Mouse (Mus musculus): Measurements from ENCODE around the gene Klhl33. TPM values are rescaled to one million over a fixed set of nuclear protein-coding genes. Genes with fewer than 3 reads are reported as not detected.
A peak's percentile ranks its signal among the peaks of the same experiment; 100 is the strongest.
"Not testable (repeated sequence)": the region's sequence is repeated elsewhere in the genome, so short reads cannot be mapped to it uniquely, and the experiment has no call there.

The Klhl33 gene
- 0.09 and 0.14 TPM in 2 replicates for polyA plus RNA-seq (2016; fragmentation: Nextera tagmentation; extraction: Ambion mirVana)

DNA sequence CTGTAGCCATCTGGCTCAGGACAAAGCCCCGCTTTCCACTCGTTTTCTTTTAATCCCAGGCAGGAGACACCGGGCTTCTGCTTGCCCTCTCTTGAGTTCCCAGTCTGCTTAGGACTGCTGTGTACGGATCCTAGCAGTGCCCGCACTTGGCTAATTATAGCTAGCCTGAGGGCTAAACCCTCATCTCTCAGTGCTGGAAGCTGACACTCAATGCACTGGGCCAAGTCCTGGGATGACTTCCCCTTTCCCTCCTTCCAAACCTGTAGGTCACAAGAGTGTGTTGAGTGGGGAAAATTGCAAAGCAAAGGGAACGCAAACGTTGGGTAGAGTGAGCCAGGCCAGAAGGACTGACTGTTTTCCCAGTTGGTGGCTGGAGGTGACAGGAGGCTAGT lies at the start of gene Klhl33:
Gene Klhl33, minus strand, starts transcription at position 134 of the 392 bp plus-strand sequence.
- H3K27ac ChIP-seq = 0 out of 2 replicates have a peak within 1 kb of the TSS, but pooled peaks have one; percentile 6
- DNase-seq (ENCODE audit: extremely low spot score, low spot score) = no peak
- H3K4me3 ChIP-seq = peak within 1 kb of the TSS; percentile 58
- no peaks in the 10 kb centered on the region for H3K9me3 ChIP-seq
- H3K36me3 ChIP-seq (replicated peaks) = no peaks in the 10 kb centered on the region
- peaks cover 33% of the 10 kb centered on the region for H3K27me3 ChIP-seq (ENCODE audit: poor library complexity, severe bottlenecking)
- peaks cover 18% of the 10 kb centered on the region for H3K4me1 ChIP-seq
- 41% methylated on average over 7 of the region's 7 CpGs for WGBS

DNA sequence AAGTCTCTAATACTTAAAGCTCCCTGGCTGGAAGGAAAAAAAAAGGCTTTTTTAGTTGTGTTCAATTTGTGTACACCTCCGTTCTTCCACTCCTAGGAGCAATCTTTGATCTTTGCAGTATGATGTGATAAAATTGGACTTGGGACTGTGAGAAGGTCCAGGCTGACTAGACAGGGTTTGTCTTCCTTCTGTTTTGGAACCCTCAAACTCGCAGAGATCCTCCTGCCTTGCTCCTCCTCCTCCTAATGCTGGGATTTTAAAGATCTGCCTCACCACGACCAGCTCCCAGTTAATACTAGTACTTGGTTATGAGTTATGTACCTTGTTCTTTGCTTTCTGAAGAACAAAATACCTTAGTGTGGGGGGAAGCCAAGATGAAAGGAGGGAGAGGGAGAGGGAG lies 48.2 kb upstream of the Klhl33 start:
- peak overlapping the region; percentile 57 for H3K4me3 ChIP-seq
- WGBS = 38% methylated on average over 3 of the region's 3 CpGs
- peaks cover 14% of the 10 kb centered on the region for H3K4me1 ChIP-seq
- H3K27me3 ChIP-seq (ENCODE audit: poor library complexity, severe bottlenecking); DNase-seq (ENCODE audit: extremely low spot score, low spot score); H3K9me3 ChIP-seq: not testable (repeated sequence)
- peak overlapping the region; percentile 89; the same call in 1 of the 2 replicates for H3K27ac ChIP-seq
- peaks cover 22% of the 10 kb centered on the region for H3K36me3 ChIP-seq (replicated peaks)

DNA sequence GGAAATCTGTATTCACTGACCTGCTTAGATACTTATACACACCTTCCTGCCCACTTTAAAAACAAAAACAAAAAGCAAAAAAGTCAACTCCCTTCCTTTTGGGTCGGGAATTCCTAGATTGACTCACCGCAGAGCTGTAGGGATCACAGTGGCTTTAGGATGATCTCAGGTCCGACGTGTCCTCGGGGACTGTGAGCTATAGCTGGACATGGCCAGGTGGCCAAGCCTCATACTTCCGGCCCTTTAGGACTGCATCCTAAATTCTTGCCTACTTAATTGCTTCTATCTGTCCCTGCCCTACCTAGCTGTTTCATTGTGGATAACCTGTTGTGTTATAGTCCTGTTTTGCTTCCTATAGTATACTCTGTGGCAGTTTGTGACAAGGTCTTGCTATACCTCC lies 47.8 kb upstream of the Klhl33 start:
- H3K36me3 ChIP-seq (replicated peaks) = peaks cover 18% of the 10 kb centered on the region
- H3K27me3 ChIP-seq (ENCODE audit: poor library complexity, severe bottlenecking); H3K9me3 ChIP-seq; DNase-seq (ENCODE audit: extremely low spot score, low spot score): not testable (repeated sequence)
- WGBS = 14% methylated on average over 6 of the region's 6 CpGs
- H3K4me3 ChIP-seq = peak overlapping the region; percentile 57
- H3K27ac ChIP-seq = peak overlapping the region; percentile 89
- H3K4me1 ChIP-seq = peaks cover 14% of the 10 kb centered on the region

DNA sequence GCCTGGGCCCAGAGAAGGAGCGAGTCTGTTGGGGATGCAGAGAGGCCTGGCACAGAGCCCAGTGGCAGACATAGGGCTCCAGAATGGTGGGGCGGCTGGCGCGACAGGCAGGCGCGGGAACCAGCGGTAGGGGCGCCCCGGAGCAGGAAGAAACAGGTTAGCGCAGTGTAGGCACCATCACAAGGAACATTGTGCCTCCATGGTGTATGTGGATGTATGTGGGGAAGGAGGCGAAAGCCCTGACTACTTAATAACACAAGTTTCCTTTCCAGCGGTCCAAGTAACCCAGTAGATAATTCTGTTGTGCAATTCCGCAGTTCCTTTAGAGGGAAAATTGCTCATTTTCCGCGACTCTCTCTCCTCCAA lies 47.3 kb upstream of the Klhl33 start:
- DNase-seq (ENCODE audit: extremely low spot score, low spot score); H3K9me3 ChIP-seq; H3K27me3 ChIP-seq (ENCODE audit: poor library complexity, severe bottlenecking): not testable (repeated sequence)
- Histone ChIP-seq H3K27ac (peak overlapping the region; percentile 89), H3K36me3 (replicated peaks) (peaks cover 16% of the 10 kb centered on the region), H3K4me3 (peak overlapping the region; percentile 57), H3K4me1 (peaks cover 14% of the 10 kb centered on the region)
- WGBS = under 1% methylated on average over 15 of the region's 15 CpGs

DNA sequence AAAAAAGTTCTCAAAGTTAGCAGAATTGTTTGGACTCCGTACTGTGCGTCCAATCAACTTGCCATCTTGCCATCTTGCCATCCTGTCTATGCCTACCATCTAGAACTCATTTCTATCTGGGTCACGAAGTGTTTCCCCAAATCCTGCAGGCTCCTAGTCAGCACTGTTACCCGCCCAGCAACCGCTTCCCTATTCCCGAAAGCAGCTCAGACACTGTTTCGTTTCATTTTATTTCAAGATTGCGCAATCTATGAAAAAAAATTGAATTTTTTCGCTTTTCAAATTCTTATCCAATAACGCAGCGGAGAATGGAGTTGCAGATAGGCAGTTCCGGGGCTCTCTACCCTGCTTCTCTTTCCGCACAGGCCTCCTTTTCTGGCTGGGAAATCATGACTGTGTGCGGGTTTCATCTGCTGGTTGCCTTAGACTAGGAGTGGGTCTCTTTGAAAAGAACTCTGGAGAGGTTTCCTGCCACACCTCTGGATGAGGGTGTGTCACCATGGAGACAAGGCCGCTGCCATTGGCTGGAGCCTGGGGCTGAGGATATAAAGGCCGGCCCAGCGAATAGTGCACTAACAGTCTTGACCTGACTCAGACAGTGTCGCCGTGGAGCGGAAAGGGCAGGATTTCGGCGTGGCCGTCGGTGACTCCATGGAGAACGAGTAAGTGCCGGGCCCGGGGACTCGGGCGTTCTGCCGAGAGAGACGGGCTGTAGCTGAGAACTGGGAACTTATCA lies 46.8 kb upstream of the Klhl33 start, which contains the start of gene Gm49342:
Gene Gm49342, plus strand, starts transcription at position 586 of the 736 bp plus-strand sequence.
- peaks cover 11% of the 10 kb centered on the region for H3K36me3 ChIP-seq (replicated peaks)
- H3K4me1 ChIP-seq = peaks cover 14% of the 10 kb centered on the region
- peak within 1 kb of the TSS; percentile 89 for H3K27ac ChIP-seq
- H3K4me3 ChIP-seq = peak within 1 kb of the TSS; percentile 57
- no peaks in the 10 kb centered on the region for H3K27me3 ChIP-seq (ENCODE audit: poor library complexity, severe bottlenecking)
- DNase-seq (ENCODE audit: extremely low spot score, low spot score) = peak; percentile 98
- H3K9me3 ChIP-seq = no peaks in the 10 kb centered on the region
- 19% methylated on average over 31 of the region's 31 CpGs for WGBS

DNA sequence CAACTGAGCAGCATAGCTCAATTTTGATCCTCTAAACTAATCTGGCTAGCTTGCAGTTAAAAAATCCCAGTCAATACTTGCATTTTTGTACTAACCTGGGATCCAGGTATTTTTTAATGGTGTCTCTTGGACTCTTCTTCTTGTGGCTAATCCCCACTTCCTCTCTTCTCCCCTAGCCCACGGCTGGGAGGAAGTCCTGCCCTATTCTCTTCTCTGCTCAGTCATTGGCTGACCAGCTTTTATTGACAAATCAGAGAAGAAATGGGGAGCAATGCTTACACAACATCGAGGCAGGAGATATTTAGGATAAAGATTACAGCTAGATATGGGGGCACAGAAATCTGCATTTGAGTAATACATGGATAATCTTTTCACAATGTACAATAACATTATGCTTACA lies 41.6 kb upstream of the Klhl33 start:
- no peak for DNase-seq (ENCODE audit: extremely low spot score, low spot score)
- Histone ChIP-seq H3K4me3 (no peak overlapping the region), H3K9me3 (no peaks in the 10 kb centered on the region), H3K4me1 (peaks cover 3% of the 10 kb centered on the region), H3K27me3 (ENCODE audit: poor library complexity, severe bottlenecking) (no peaks in the 10 kb centered on the region), H3K36me3 (replicated peaks) (no peaks in the 10 kb centered on the region), H3K27ac (no peak overlapping the region)
- 44% methylated on average over 2 of the region's 2 CpGs for WGBS

DNA sequence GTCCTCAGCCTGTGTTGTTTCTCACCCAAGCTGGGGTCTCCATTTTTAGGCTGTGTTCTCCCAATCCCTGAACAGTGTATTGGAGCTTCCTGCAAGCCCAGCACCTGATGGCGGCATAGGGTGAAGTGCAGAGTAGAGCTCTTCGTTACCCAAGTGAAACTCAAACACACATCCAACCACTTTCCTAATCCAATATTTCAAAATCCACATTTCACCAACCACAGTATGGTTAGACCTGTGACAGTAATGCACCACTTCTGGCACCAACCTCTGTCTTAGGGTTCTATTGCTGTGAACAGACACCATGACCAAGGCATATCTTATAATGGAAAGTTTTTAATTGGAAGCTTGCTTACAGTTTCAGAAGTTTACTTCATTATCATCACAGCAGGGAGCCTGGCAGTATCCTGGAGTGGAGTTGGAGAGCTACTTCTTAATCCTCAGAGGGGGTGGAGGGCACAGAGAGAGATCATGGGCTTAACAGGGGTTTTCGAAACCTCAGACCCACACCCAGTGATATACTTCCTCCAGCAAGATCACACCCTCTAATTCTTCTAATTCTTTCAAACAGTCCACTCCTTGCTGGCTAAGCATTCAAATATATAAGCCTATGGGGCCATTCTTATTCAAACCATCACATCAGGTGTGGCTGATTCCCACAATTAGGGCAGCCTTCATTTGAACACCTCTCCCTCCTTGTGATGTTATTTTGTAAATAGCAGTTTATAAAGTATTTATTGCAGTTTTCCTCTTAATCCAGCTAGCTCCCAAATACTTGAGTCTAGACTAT lies 41.0 kb upstream of the Klhl33 start:
- no peaks in the 10 kb centered on the region for H3K4me1 ChIP-seq
- H3K36me3 ChIP-seq (replicated peaks) = no peaks in the 10 kb centered on the region
- DNase-seq (ENCODE audit: extremely low spot score, low spot score) = no peak
- no peaks in the 10 kb centered on the region for H3K27me3 ChIP-seq (ENCODE audit: poor library complexity, severe bottlenecking)
- WGBS = 87% methylated on average over 3 of the region's 3 CpGs
- H3K27ac ChIP-seq = no peak overlapping the region
- no peaks in the 10 kb centered on the region for H3K9me3 ChIP-seq
- no peak overlapping the region for H3K4me3 ChIP-seq

DNA sequence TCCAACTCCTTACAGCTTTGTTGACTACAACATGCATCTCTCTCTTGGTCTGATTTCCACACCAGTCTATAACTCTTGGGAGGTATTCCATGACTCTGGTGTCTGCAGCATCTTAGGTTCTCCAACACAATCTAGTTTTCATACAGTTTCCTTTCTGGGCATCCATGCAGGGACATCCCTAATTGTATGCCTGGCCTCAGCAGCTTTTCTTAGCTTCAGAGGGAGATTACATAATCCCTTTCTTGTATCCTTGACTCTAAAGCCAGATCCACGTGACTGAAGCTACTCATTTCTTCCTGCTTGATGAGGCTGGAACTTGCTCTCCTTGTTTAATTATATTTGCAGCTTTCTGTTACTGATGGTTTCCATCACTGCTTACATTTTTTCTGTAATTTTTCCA lies 39.3 kb upstream of the Klhl33 start:
- Histone ChIP-seq H3K27ac (no peak overlapping the region), H3K9me3 (no peaks in the 10 kb centered on the region), H3K36me3 (replicated peaks) (no peaks in the 10 kb centered on the region), H3K27me3 (ENCODE audit: poor library complexity, severe bottlenecking) (no peaks in the 10 kb centered on the region), H3K4me3 (no peak overlapping the region), H3K4me1 (peaks cover 6% of the 10 kb centered on the region)
- 63% methylated on average over 1 of the region's 1 CpGs for WGBS
- no peak for DNase-seq (ENCODE audit: extremely low spot score, low spot score)

DNA sequence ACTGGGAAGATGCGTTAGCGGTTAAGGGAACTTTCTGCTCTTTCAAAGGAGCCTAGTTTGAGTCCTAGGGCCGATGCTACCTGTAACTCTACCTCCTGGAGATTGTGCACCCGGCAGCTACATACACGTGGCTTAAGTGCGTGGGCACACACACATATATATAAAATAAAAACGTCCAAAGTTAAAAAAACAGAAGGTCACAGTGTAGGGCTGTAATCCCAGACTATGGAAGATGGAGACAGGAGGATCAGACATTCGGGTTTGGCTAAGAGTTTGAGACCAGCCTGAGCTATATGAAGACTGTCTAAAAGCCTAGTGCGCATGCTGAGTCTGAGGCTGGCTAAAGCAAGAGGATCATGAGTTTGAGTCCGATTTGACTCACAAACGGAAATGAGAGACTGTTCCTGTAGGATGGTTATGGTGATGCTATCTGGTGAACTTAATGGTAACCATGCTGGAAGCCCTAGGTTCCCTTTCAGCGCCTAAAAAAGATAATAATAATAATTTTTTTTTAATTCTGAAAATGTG lies 34.2 kb upstream of the Klhl33 start:
- peaks cover 31% of the 10 kb centered on the region for H3K36me3 ChIP-seq (replicated peaks)
- peak overlapping the region; percentile 95 for H3K4me3 ChIP-seq
- WGBS = 11% methylated on average over 12 of the region's 12 CpGs
- no peaks in the 10 kb centered on the region for H3K9me3 ChIP-seq
- H3K4me1 ChIP-seq = peaks cover 33% of the 10 kb centered on the region
- no peaks in the 10 kb centered on the region for H3K27me3 ChIP-seq (ENCODE audit: poor library complexity, severe bottlenecking)
- H3K27ac ChIP-seq = peak overlapping the region; percentile 94
- no peak for DNase-seq (ENCODE audit: extremely low spot score, low spot score)

DNA sequence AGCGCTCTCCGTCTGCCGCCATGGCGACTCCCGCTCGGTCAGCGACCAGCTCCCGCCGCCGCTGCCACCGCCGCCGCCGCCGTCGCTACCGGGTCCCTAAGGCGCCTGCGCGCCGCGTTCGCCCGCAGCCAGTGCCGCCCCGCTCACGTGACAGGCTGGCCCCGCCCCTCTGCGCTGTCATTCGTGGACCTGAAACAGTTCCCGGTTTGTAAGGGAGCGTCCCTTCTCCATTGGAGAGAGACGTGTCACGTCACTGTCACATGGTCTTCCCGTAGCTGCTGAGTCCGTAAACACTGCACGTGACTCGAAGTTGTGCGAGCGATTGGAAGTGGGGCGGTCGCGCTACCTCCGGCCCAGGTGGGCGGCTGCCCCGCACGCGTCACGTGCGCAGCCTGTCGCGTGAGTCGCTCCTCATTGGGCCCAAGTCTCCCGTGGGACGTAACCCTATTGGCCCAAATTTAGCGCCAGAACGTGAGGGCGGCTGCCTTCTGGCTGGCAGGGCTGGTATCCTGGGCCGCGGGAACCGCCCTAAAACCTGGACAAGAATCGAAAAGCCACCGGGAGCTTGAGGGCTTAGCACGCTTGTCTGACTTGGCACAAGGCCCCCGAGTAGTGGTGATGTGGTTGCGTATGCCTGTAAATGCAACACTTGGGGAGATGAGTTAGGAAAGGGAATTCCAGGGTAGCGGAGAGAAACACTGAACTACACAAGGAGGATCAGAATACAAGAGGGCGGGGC lies 33.6 kb upstream of the Klhl33 start, which contains the start of the genes Pip4p1 and Pnp:
Gene Pip4p1, minus strand, starts transcription at position 103 of the 739 bp plus-strand sequence.
Gene Pnp, plus strand, starts transcription at position 329 of the 739 bp plus-strand sequence.
- H3K9me3 ChIP-seq = no peaks in the 10 kb centered on the region
- WGBS = 3% methylated on average over 68 of the region's 68 CpGs
- H3K36me3 ChIP-seq (replicated peaks) = peaks cover 37% of the 10 kb centered on the region
- H3K27me3 ChIP-seq (ENCODE audit: poor library complexity, severe bottlenecking) = no peaks in the 10 kb centered on the region
- H3K27ac ChIP-seq = peak within 1 kb of the TSS; percentile 94
- H3K4me3 ChIP-seq = peak within 1 kb of the TSS; percentile 95
- DNase-seq (ENCODE audit: extremely low spot score, low spot score) = peak; percentile 98
- peaks cover 39% of the 10 kb centered on the region for H3K4me1 ChIP-seq

DNA sequence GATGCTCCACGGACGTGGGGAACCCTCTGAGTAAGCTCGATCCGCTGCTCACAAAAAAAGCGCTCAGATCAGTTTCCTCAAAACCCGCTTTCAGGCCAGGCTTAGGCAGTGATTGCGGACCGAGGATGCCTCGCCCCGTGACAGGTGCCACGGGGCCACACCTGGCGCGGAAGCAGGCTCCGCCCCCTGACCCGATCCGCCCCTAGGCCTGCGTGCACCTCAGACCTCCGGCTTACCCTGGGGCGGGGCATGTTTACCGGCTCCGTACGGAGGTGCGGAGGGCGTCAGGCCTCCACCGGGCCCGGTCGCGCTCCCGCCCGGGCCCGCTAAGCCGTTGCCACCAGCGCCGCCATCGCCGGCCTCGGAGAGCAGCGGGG lies 33.1 kb upstream of the Klhl33 start:
- Histone ChIP-seq H3K9me3 (no peaks in the 10 kb centered on the region), H3K4me1 (peaks cover 41% of the 10 kb centered on the region), H3K4me3 (peak overlapping the region; percentile 95), H3K27me3 (ENCODE audit: poor library complexity, severe bottlenecking) (no peaks in the 10 kb centered on the region), H3K27ac (peak overlapping the region; percentile 94), H3K36me3 (replicated peaks) (peaks cover 40% of the 10 kb centered on the region)
- DNase-seq (ENCODE audit: extremely low spot score, low spot score) = no peak
- WGBS = under 1% methylated on average over 38 of the region's 38 CpGs

DNA sequence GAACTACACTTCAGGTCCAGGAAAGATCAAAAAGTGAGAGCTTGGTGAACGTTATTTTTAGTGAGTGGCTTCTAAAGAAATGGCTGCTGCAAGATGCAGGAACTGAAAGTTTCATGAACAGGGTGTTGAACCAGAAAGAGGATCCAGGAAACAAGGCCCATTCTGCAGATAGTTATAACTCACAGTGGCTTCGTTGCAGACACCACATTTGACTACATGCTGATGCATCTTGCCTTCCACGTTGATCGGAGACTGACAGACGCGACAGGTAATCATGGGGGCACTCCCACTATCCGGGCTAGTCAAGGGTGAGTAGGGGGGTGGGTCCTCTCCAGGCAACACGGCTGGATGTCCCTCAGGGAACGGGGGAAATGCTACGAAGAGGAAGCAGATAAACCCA lies 32.6 kb upstream of the Klhl33 start:
- WGBS = 21% methylated on average over 10 of the region's 10 CpGs
- H3K36me3 ChIP-seq (replicated peaks) = peaks cover 40% of the 10 kb centered on the region
- peak overlapping the region; percentile 95 for H3K4me3 ChIP-seq
- no peaks in the 10 kb centered on the region for H3K27me3 ChIP-seq (ENCODE audit: poor library complexity, severe bottlenecking)
- DNase-seq (ENCODE audit: extremely low spot score, low spot score) = no peak
- no peaks in the 10 kb centered on the region for H3K9me3 ChIP-seq
- peaks cover 41% of the 10 kb centered on the region for H3K4me1 ChIP-seq
- H3K27ac ChIP-seq = peak overlapping the region; percentile 94
